Mouse (Mus musculus): ENCODE results near the gene Syde2.

DNA sequence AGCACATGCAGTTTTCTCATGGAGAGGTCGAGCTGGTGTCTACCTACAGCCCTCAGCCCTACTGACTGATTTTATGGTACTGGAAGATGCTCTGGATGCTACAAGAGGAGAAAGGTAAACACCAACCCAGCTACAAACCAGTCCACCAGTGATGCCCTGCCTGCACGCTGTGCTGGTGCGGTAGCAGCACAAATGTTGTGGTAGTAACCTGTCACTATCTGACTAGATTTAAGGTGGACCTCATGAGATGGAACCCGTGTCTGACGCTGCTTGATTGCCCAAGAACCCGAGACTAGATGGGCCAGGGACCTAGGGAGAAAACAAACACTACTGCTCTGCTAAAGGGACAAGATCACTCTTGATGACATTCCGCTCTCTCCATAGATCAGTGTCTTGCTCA is 69.5 kb downstream of the Syde2 start:
- no peak for TF ChIP-seq CTCF (IDR thresholded peaks at IDR 0.05; ENCODE audit: low read depth)
- TF ChIP-seq EP300 (IDR thresholded peaks at IDR 0.05; ENCODE audit: low read depth): no peak
